Mouse (Mus musculus) olfactory bulb, adult 2 months (tissue): Measurements from ENCODE around the gene Npnt. TPM values are rescaled to one million over a fixed set of nuclear protein-coding genes. Genes with fewer than 3 reads are reported as not detected.

ENCODE experiments used
- H3K27ac ChIP-seq: fragments of 200-500 bp; 2 replicates; pipeline ENCODE4 v1.5.1; 2012; ENCODE audit warnings: low read depth, low read length; ENCODE audit not compliant: insufficient read depth
- H3K4me1 ChIP-seq: fragments of 200-500 bp; 2 replicates; pipeline ENCODE4 v1.6.1; 2012; ENCODE audit warnings: low read length; ENCODE audit not compliant: control insufficient read depth, insufficient read depth
- H3K4me3 ChIP-seq: fragments of 200-500 bp; 2 replicates; pipeline ENCODE4 v1.5.1; 2012; ENCODE audit warnings: mild to moderate bottlenecking, low read depth, low read length, moderate library complexity; ENCODE audit not compliant: insufficient read depth
- CTCF ChIP-seq: fragments of 200-500 bp; IDR thresholded peaks from 2 replicates; pipeline ENCODE4 v1.5.1; 2012; ENCODE audit warnings: low read depth, mild to moderate bottlenecking, low read length, moderate library complexity; ENCODE audit not compliant: insufficient read depth
- POLR2A ChIP-seq: fragments of 200-500 bp; IDR thresholded peaks from 2 replicates; pipeline ENCODE4 v1.6.1; 2012; ENCODE audit warnings: mild to moderate bottlenecking, low read depth, low read length, moderate library complexity; ENCODE audit not compliant: insufficient read depth
- WGBS: fragments of 180-500 bp; shearing (Covaris S2); methylation state at CpG from one replicate; pipeline ENCODE4 v1.1.7; 2018; 5-methylcytosine and 5-hydroxymethylcytosine counted together
- polyA plus RNA-seq: library from polyadenylated mRNA; stranded (reverse); fragments of >200 nt; gene quantifications from 2 replicates; pipeline ENCODE4 v1.2.4, GENCODE M21; 2012; ENCODE audit warnings: low replicate concordance; ENCODE audit not compliant: missing spikeins, insufficient read depth, insufficient read length

Npnt gene
- polyA plus RNA-seq, 1 experiment, result not detected

DNA sequence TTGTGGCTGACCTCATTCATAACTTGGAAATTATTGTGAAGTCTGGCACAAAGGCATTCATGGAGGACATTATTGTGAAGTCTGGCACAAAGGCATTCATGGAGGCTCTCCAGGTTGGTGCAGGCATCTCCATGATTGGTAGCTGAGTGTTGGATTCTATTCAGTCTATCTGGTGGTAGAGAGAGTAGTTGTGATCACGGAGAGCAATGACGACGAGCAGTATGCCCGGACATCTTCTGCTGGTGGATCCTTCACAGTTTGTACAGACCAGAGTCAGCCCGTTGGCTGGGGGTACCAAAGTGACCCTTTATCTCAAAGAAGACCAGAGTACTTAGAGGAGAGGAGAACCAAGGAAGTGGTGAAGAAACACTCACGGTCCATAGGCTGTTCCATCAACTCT, 107.4 kb downstream of the Npnt start:
- Histone ChIP-seq H3K4me1 (no peaks in the 10 kb centered on the region), H3K27ac (no peak overlapping the region), H3K4me3 (no peak overlapping the region)
- no peak for TF ChIP-seq POLR2A
- TF ChIP-seq CTCF, result no peak
- WGBS, result 97% methylated on average over 6 of the region's 6 CpGs

DNA sequence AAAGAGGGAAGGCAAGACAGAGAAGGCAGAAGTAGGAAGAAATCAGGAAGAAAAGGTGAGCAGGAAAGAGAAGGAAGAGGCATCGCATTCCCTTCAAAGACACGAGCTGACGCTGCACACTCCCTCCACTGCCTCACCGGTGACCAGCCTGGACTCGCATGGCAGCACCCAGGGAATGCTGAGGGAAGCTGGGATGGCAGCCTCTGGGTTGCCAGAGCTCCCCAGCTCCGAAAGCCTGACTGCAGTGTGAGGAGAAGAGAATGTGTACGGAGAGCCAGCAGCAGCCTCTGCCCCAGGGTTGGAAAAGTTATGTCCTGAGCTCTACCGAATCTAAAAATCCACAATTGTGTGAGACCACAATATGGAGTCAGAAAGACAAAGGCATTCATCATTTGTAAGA, 110.6 kb downstream of the Npnt start:
- no peak overlapping the region for H3K27ac ChIP-seq
- H3K4me3 ChIP-seq, result no peak overlapping the region
- 94% methylated on average over 8 of the region's 8 CpGs for WGBS
- no peaks in the 10 kb centered on the region for H3K4me1 ChIP-seq
- TF ChIP-seq POLR2A (no peak), CTCF (no peak)

DNA sequence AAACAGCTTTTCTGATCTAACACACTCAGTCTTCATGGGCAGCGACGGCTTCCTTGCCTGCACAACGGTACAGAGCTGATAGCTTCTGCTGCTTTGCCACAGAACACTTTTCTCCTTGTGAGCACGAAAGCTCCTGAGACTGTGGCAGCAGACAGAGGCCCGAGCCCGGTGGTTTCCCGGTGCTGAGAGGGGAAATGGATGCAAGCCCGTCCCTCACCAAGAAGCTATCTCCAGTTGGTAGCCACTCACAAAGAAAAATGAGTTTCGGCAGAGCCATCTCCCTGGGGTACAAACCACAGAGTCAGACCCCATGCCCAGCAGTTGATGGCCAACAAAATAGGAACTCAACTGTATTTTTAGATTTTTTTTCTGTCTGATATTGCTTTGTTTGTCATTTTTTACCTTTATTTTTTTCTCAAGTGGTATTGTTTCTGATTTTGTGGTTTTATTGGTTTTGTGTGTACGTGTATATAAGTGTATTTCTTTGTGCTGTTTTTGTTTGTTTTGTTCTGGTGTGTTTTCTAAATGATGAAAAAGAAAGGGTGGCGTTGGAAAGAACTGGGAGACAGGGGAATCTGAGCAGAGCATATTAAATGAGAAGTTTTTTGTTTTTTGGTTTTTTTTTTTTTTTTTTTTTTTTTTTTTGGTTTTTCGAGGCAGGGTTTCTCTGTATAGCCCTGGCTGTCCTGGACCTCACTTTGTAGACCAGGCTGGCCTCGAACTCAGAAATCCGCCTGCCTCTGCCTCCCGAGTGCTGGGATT, 111.3 kb downstream of the Npnt start:
- Histone ChIP-seq H3K4me3 (no peak overlapping the region), H3K4me1 (no peaks in the 10 kb centered on the region), H3K27ac (no peak overlapping the region)
- WGBS, result 95% methylated on average over 14 of the region's 15 CpGs
- TF ChIP-seq POLR2A (no peak), CTCF (no peak)

DNA sequence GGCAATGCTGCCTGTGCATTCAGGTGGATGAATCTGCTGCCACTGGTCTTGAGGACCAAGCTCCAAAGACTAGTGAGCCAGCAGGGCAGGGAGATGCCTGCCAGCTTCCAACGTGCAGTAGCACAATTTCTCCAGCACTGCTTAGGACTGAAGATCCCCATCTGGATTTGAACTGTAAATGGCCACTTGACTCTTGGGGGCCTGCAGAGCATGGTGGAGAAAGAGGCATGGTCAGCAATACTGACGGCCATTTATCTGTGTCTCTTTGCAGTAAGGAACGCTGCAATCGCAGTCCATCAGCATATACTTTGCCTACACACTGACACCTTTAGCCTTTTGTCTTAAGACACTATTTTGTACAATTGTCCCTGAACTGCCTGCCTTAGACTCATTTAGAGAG, 113.0 kb downstream of the Npnt start:
- H3K4me1 ChIP-seq, result no peaks in the 10 kb centered on the region
- H3K27ac ChIP-seq, result no peak overlapping the region
- TF ChIP-seq CTCF, result no peak
- TF ChIP-seq POLR2A, result no peak
- H3K4me3 ChIP-seq, result no peak overlapping the region
- 79% methylated on average over 4 of the region's 4 CpGs for WGBS

DNA sequence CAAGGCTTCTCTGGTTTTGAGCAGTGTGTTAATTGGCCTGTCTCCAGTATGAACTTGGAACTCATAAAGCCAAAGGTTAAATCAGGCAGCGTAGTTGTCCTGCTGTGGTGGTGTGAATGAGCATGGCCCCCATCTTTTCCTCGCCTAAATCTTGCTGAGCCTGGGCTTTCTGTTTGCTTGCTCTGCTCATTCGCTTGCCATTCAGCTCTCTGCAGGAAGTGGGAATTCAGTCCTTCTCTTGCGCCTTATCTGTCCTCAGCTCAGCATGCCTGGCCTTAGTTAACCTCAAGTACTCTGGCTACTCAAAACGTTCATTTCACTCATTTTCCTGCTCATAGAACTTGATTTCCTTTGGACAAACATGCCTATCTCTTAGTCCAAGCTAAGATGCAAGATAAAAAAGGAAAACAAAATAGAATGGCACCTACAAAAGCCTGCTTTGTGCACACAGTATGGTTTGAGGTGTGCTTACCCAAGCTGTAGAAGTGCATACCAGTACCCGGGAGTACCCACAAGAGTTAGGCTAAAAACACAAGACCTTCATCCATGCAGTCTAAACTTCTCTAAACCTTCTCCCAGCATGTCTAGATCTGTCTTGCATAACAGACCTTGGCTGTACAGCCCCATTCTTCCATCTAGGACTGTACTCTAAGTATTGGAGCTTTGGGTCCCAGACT, 114.8 kb downstream of the Npnt start:
- H3K4me3 ChIP-seq, result no peak overlapping the region
- 80% methylated on average over 6 of the region's 6 CpGs for WGBS
- H3K27ac ChIP-seq, result no peak overlapping the region
- H3K4me1 ChIP-seq, result no peaks in the 10 kb centered on the region
- no peak for TF ChIP-seq CTCF
- TF ChIP-seq POLR2A, result no peak

Other genes with a start within 250 kb of the Npnt start
- not detected in 2 replicates for gene Ints12, start 141.5 kb upstream of the Npnt start, polyA plus RNA-seq
- gene Gstcd, start 141.7 kb upstream of the Npnt start, polyA plus RNA-seq, result not detected in 2 replicates